Mouse (Mus musculus) midbrain, embryonic 16.5 days (tissue): ENCODE data around the gene Slc25a20. TPM values are rescaled to one million over a fixed set of nuclear protein-coding genes. Genes with fewer than 3 reads are reported as not detected.

ENCODE experiments used
- ATAC-seq: fragments of 200-750 bp; cut with Nextera tagmentation; 2 replicates; pipeline ENCODE4 v1.8.0; 2017; ENCODE audit warnings: moderate TSS enrichment
- H3K27ac ChIP-seq: fragments of 300-500 bp; sonication (generic); 2 replicates; pipeline ENCODE4 v1.5.1; 2014; ENCODE audit warnings: mild to moderate bottlenecking, low read length, mixed read lengths
- H3K27me3 ChIP-seq: fragments of 300-500 bp; sonication (generic); 2 replicates; pipeline ENCODE4 v1.6.1; 2014; ENCODE audit warnings: low read depth, low read length, mixed read lengths; ENCODE audit not compliant: control insufficient read depth, insufficient read depth
- H3K36me3 ChIP-seq: fragments of 300-500 bp; sonication (generic); 2 replicates; pipeline ENCODE4 v1.6.1; 2014; ENCODE audit warnings: mild to moderate bottlenecking, low read length, moderate library complexity, mixed read lengths; ENCODE audit not compliant: control insufficient read depth, insufficient read depth
- H3K4me1 ChIP-seq: fragments of 300-500 bp; sonication (generic); 2 replicates; pipeline ENCODE4 v1.6.1; 2014; ENCODE audit warnings: mild to moderate bottlenecking, low read length, mixed read lengths; ENCODE audit not compliant: control insufficient read depth, insufficient read depth
- H3K4me2 ChIP-seq: fragments of 300-500 bp; sonication (generic); 2 replicates; pipeline ENCODE4 v1.6.1; 2014; ENCODE audit warnings: mild to moderate bottlenecking, low read length, mixed read lengths
- H3K4me3 ChIP-seq: fragments of 300-500 bp; sonication (generic); 2 replicates; pipeline ENCODE4 v1.5.1; 2014; ENCODE audit warnings: low read depth, mild to moderate bottlenecking, low read length, moderate library complexity, mixed read lengths
- H3K9ac ChIP-seq: fragments of 300-500 bp; sonication (generic); 2 replicates; pipeline ENCODE4 v1.6.1; 2014; ENCODE audit warnings: low read depth, low read length, mixed read lengths
- H3K9me3 ChIP-seq: fragments of 300-500 bp; sonication (generic); replicated peaks from 2 replicates; pipeline ENCODE4 v1.6.1; 2014; ENCODE audit warnings: mild to moderate bottlenecking, low read length, mixed read lengths; ENCODE audit not compliant: control insufficient read depth, poor library complexity, severe bottlenecking
- WGBS: fragments of 180-500 bp; shearing (Covaris S2); extraction: QIAGEN DNeasy Blood & Tissue Kit; methylation state at CpG from one replicate; pipeline ENCODE4 v1.1.7; 2014; 5-methylcytosine and 5-hydroxymethylcytosine counted together
- microRNA-seq: library from miRNA; unstranded; fragments of <30 nt; microRNA quantifications from one replicate; pipeline ENCODE4, GENCODE M21; 2017
- polyA plus RNA-seq: library from polyadenylated mRNA; unstranded; fragments of >200 nt; fragmentation: Nextera tagmentation; extraction: Ambion mirVana; gene quantifications from 2 replicates; pipeline ENCODE4 v1.2.1, GENCODE M21; 2015

Slc25a20 gene
- polyA plus RNA-seq, 1 experiment from 2014 or later = 45.2 TPM

DNA sequence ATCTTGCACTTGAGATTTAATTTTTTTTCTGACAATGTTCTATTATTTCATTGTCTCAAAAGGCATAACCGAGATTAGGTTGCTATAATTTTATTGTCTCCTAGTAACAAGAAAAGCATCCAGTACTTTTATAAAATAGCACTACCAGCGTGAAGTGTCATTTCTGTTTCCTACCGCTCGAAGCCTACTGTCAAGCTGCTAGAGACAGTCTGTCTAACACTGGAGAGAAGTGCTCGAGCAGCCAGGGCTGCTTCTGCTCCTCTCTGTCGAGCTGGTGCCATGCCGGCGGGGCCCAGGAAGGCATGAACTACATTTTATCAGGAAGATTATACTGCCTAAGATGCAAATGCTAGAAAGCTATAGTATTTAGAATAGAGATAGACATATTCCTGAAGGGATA is 46.9 kb downstream of the Slc25a20 start:
- no peak overlapping the region for H3K27ac ChIP-seq
- H3K9me3 ChIP-seq = no peaks in the 10 kb centered on the region
- no peak overlapping the region for H3K4me3 ChIP-seq
- no peak for ATAC-seq
- no peaks in the 10 kb centered on the region for H3K36me3 ChIP-seq
- peaks cover 3% of the 10 kb centered on the region for H3K4me1 ChIP-seq
- no peak overlapping the region for H3K4me2 ChIP-seq
- H3K27me3 ChIP-seq = no peaks in the 10 kb centered on the region
- 87% methylated on average over 8 of the region's 8 CpGs for WGBS
- no peak overlapping the region for H3K9ac ChIP-seq

DNA sequence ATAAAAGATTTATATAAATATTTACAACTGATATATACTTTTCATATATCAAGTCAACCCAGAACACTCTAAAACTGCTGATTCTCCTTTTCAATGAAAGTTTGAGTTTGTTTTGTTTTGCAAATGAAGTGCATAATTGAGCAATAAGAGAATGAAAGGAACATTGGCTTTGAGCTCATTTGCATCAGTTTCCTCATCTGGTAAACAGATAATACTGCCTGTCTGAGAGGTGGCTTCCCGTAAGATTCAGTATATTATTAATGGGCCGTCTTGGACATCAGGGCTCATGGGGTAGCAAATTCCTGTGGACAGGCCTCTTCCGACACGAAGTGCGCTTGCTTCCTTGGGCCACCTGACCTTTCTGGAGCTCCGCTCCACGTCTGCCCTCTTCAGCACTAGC is 48.9 kb downstream of the Slc25a20 start:
- Histone ChIP-seq H3K27ac (no peak overlapping the region), H3K27me3 (no peaks in the 10 kb centered on the region), H3K9ac (no peak overlapping the region), H3K4me3 (no peak overlapping the region), H3K4me1 (no peaks in the 10 kb centered on the region), H3K9me3 (no peaks in the 10 kb centered on the region), H3K36me3 (no peaks in the 10 kb centered on the region), H3K4me2 (no peak overlapping the region)
- WGBS = 85% methylated on average over 7 of the region's 7 CpGs
- ATAC-seq = no peak

DNA sequence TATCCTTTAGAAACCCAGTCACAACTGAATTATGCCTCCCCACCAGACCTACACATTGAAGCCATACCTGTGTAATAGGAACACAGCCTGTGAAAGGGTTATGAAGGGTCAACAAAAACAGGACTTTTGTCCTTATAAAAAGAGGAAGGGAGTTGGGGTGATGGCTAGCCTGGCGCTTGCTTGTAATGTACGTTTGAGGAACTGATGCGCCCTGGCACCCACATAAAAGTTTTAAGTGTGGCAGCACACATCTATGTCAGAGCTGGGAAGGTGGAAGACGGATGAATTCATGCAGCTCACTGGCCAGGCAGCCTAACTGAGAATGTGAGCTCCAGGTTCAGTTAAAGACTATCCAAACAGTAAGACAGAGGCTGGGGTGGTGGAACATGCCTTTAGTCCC is 54.3 kb downstream of the Slc25a20 start:
- no peak overlapping the region for H3K27ac ChIP-seq
- H3K9ac ChIP-seq = no peak overlapping the region
- no peak overlapping the region for H3K4me3 ChIP-seq
- H3K36me3 ChIP-seq = peaks cover 6% of the 10 kb centered on the region; the same call in 1 of the 2 replicates
- no peaks in the 10 kb centered on the region for H3K4me1 ChIP-seq
- WGBS = 94% methylated on average over 4 of the region's 4 CpGs
- no peak for ATAC-seq
- no peaks in the 10 kb centered on the region for H3K27me3 ChIP-seq
- H3K9me3 ChIP-seq = no peaks in the 10 kb centered on the region
- no peak overlapping the region for H3K4me2 ChIP-seq

DNA sequence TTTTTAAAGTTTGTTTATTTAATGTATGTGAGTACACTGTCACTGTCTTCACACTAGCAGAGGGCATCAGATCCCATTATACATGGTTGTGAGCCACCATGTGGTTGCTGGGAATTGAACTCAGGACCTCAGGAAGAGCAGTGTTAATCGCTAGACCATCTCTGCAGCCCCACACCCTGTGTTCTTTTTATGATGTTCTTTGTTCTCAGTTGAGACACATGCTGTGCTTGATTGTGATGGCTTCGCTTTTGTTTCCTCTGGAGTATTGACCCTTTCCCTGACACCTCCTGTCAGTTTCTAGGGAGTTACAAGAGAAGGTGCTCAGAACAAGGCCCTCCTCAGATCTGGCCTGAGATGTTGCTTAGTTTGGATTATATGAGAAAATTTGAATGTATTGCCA is 61.9 kb downstream of the Slc25a20 start:
- H3K9me3 ChIP-seq = no peaks in the 10 kb centered on the region

DNA sequence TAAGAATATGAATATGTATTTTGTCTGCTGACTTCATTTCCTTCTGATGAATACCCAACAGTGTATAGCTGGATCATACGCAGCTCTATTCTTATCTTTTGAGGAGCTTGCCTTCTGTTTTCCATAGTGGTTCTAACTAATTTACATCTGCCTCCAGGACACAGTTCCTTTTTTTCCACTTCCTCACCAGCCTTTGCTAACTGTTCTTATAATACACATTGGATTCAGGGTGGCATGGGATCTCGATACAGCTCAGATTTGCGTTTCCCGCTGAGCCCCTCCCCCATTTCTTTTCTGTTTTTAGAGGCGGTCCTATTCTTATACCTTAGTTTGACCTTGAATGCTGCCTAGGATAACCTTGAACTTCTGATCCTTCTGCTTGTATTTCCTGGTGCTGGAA is 64.2 kb downstream of the Slc25a20 start:
- no peak for ATAC-seq

More for the DNA sequence above, 61.9 kb downstream of the Slc25a20 start:
- Histone ChIP-seq H3K4me2 (no peak overlapping the region), H3K4me3 (no peak overlapping the region), H3K4me1 (no peaks in the 10 kb centered on the region), H3K27ac (no peak overlapping the region), H3K9ac (no peak overlapping the region), H3K27me3 (no peaks in the 10 kb centered on the region), H3K36me3 (peaks cover 11% of the 10 kb centered on the region; the same call in 1 of the 2 replicates)
- 15% methylated on average over 2 of the region's 2 CpGs for WGBS
- ATAC-seq = no peak

DNA sequence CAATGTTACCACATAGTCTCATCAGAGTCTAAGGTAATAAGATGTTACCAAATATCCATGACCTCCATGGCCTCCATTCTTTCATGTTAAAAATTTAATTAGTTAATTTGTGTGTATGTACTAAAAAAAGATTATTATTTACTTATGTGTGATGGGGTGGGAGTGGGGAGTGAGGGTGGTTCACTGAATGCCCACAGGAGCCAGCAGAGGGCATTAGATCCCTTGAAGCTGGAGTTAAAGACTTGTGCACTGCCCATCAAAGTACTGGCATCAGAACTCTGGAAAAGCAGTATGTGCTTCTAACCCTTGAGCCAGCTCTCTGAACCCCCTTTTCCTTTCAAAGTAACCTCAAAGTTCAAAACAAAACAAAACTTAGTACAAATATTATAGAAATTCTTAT is 67.2 kb downstream of the Slc25a20 start:
- Histone ChIP-seq H3K36me3 (peaks cover 7% of the 10 kb centered on the region; the same call in 1 of the 2 replicates), H3K9ac (no peak overlapping the region), H3K27me3 (no peaks in the 10 kb centered on the region), H3K4me3 (no peak overlapping the region), H3K4me1 (no peaks in the 10 kb centered on the region), H3K27ac (no peak overlapping the region), H3K4me2 (no peak overlapping the region), H3K9me3 (no peaks in the 10 kb centered on the region)
- no peak for ATAC-seq

More for the DNA sequence above, 64.2 kb downstream of the Slc25a20 start:
- Histone ChIP-seq H3K36me3 (peaks cover 7% of the 10 kb centered on the region; the same call in 1 of the 2 replicates), H3K4me3 (no peak overlapping the region), H3K9me3 (no peaks in the 10 kb centered on the region), H3K4me1 (no peaks in the 10 kb centered on the region), H3K9ac (no peak overlapping the region), H3K4me2 (no peak overlapping the region), H3K27ac (no peak overlapping the region), H3K27me3 (no peaks in the 10 kb centered on the region)
- 89% methylated on average over 5 of the region's 5 CpGs for WGBS

DNA sequence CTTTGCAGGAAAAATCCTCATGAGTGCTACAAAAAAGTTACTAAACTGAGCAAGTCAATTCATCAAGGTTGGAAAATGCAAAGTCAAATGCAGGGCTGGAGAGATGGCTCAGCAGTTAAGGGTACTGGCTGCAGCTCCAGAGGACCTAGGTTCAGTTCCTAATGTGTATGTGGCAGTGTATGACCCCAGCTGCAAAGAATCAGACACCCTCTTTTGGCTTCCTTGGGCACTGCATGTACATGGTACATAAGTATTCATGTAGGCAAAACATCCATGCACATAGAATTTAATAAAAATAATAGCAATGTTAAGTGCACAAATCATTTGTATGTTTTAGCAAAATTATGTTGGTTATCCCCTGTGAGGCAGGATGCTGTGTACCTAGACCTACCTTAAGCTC is 70.6 kb downstream of the Slc25a20 start:
- no peak for ATAC-seq
- Histone ChIP-seq H3K36me3 (peaks cover 16% of the 10 kb centered on the region; the same call in 1 of the 2 replicates), H3K4me2 (no peak overlapping the region), H3K9me3 (no peaks in the 10 kb centered on the region), H3K9ac (no peak overlapping the region), H3K27ac (no peak overlapping the region), H3K4me3 (no peak overlapping the region), H3K4me1 (no peaks in the 10 kb centered on the region), H3K27me3 (no peaks in the 10 kb centered on the region)

Small RNA genes lying within 50 kb of the gene (microRNA-seq; reads per million reads assigned to microRNA genes)
- gene Gm26298 = not detected

Other genes starting within 250 kb of the Slc25a20 start
- gene Ccdc36, start 233.6 kb upstream of the Slc25a20 start, polyA plus RNA-seq = 1.7 and 2.6 TPM in 2 replicates
- gene BC048562, start 225.6 kb upstream of the Slc25a20 start, polyA plus RNA-seq = not detected in 2 replicates
- 65.2 and 69.3 TPM in 2 replicates for gene Ccdc71, start 201.6 kb upstream of the Slc25a20 start, polyA plus RNA-seq
- gene Klhdc8b, start 200.5 kb upstream of the Slc25a20 start, polyA plus RNA-seq = 72.6 and 81.0 TPM in 2 replicates
- gene Lamb2, start 182.4 kb upstream of the Slc25a20 start, polyA plus RNA-seq = 18.6 and 19.3 TPM in 2 replicates
- 68.6 and 71.5 TPM in 2 replicates for gene Usp19, start 171.5 kb upstream of the Slc25a20 start, polyA plus RNA-seq
- gene Qars, start 154.4 kb upstream of the Slc25a20 start, polyA plus RNA-seq = 56.6 and 68.2 TPM in 2 replicates
- 119 and 132 TPM in 2 replicates for gene Qrich1, start 145.3 kb upstream of the Slc25a20 start, polyA plus RNA-seq
- 92.7 and 93.9 TPM in 2 replicates for gene Impdh2, start 101.8 kb upstream of the Slc25a20 start, polyA plus RNA-seq
- gene Ndufaf3, start 94.7 kb upstream of the Slc25a20 start, polyA plus RNA-seq = 77.2 and 79.4 TPM in 2 replicates
- gene Dalrd3, start 92.2 kb upstream of the Slc25a20 start, polyA plus RNA-seq = 350 and 361 TPM in 2 replicates
- gene Wdr6, start 83.3 kb upstream of the Slc25a20 start, polyA plus RNA-seq = 420 and 427 TPM in 2 replicates
- gene P4htm, start 64.4 kb upstream of the Slc25a20 start, polyA plus RNA-seq = 39.2 and 43.1 TPM in 2 replicates
- 48.8 and 50.4 TPM in 2 replicates for gene Arih2, start 12.7 kb upstream of the Slc25a20 start, polyA plus RNA-seq
- gene Prkar2a, start 27.2 kb downstream of the Slc25a20 start, polyA plus RNA-seq = 57.3 and 69.1 TPM in 2 replicates
- 199 and 222 TPM in 2 replicates for gene Ip6k2, start 121.7 kb downstream of the Slc25a20 start, polyA plus RNA-seq
- 33.2 and 51.7 TPM in 2 replicates for gene Nckipsd, start 146.3 kb downstream of the Slc25a20 start, polyA plus RNA-seq
- 12.7 and 16.4 TPM in 2 replicates for gene Celsr3, start 164.2 kb downstream of the Slc25a20 start, polyA plus RNA-seq
- 17.5 and 19.0 TPM in 2 replicates for gene Slc26a6, start 191.2 kb downstream of the Slc25a20 start, polyA plus RNA-seq